Mouse (Mus musculus): ENCODE results near the gene Gm20388. TPM values are rescaled to one million over a fixed set of nuclear protein-coding genes. Genes with fewer than 3 reads are reported as not detected.

Gm20388 gene
- polyA plus RNA-seq, 1 experiment from 2014 or later: not detected

- Histone ChIP-seq H3K4me3 (replicated peaks; ENCODE audit: low read length) (no peak overlapping the region), H3K4me2 (replicated peaks) (no peak overlapping the region), H3K36me3 (replicated peaks; ENCODE audit: control insufficient read depth, insufficient read depth) (peaks cover 66% of the 10 kb centered on the region), H3K27ac (no peak overlapping the region), H3K4me1 (replicated peaks; ENCODE audit: control insufficient read depth, insufficient read depth, low read length) (no peaks in the 10 kb centered on the region), H3K9me3 (ENCODE audit: control insufficient read depth, low read length) (no peaks in the 10 kb centered on the region), H3K27me3 (ENCODE audit: control insufficient read depth, insufficient read depth, low read length) (no peaks in the 10 kb centered on the region), H3K9ac (no peak overlapping the region)
- no peak for DNase-seq (ENCODE audit: low spot score)
- 67% methylated on average over 9 of the region's 9 CpGs for WGBS
- ATAC-seq (ENCODE audit: low FRiP score): no peak
These were observed 3915.4 kb downstream of the Gm20388 start for GRCm38 (mm10) chr8:123826001-123826400.

GRCm38 (mm10) chr8:123826758-123827157 is 3916.1 kb downstream of the Gm20388 start:
- H3K4me3 ChIP-seq (replicated peaks; ENCODE audit: low read length): no peak overlapping the region
- H3K27ac ChIP-seq: no peak overlapping the region
- 89% methylated on average over 7 of the region's 7 CpGs for WGBS
- H3K4me1 ChIP-seq (replicated peaks; ENCODE audit: control insufficient read depth, insufficient read depth, low read length): no peaks in the 10 kb centered on the region
- DNase-seq (ENCODE audit: low spot score) (no peak), ATAC-seq (ENCODE audit: low FRiP score) (no peak)
- no peak overlapping the region for H3K4me2 ChIP-seq (replicated peaks)
- H3K27me3 ChIP-seq (ENCODE audit: control insufficient read depth, insufficient read depth, low read length): no peaks in the 10 kb centered on the region
- peaks cover 73% of the 10 kb centered on the region for H3K36me3 ChIP-seq (replicated peaks; ENCODE audit: control insufficient read depth, insufficient read depth)
- H3K9me3 ChIP-seq (ENCODE audit: control insufficient read depth, low read length): no peaks in the 10 kb centered on the region
- H3K9ac ChIP-seq: no peak overlapping the region

GRCm38 (mm10) chr8:123827523-123827922 is 3916.9 kb downstream of the Gm20388 start:
- Histone ChIP-seq H3K9ac (no peak overlapping the region), H3K4me2 (replicated peaks) (no peak overlapping the region), H3K27me3 (ENCODE audit: control insufficient read depth, insufficient read depth, low read length) (no peaks in the 10 kb centered on the region), H3K27ac (no peak overlapping the region), H3K9me3 (ENCODE audit: control insufficient read depth, low read length) (no peaks in the 10 kb centered on the region), H3K4me3 (replicated peaks; ENCODE audit: low read length) (no peak overlapping the region), H3K4me1 (replicated peaks; ENCODE audit: control insufficient read depth, insufficient read depth, low read length) (no peaks in the 10 kb centered on the region), H3K36me3 (replicated peaks; ENCODE audit: control insufficient read depth, insufficient read depth) (peaks cover 78% of the 10 kb centered on the region)
- ATAC-seq (ENCODE audit: low FRiP score) (no peak), DNase-seq (ENCODE audit: low spot score) (no peak)
- 93% methylated on average over 13 of the region's 13 CpGs for WGBS

- WGBS: 97% methylated on average over 4 of the region's 4 CpGs
- DNase-seq (ENCODE audit: low spot score) (no peak), ATAC-seq (ENCODE audit: low FRiP score) (no peak)
- Histone ChIP-seq H3K4me3 (replicated peaks; ENCODE audit: low read length) (no peak overlapping the region), H3K4me2 (replicated peaks) (no peak overlapping the region), H3K4me1 (replicated peaks; ENCODE audit: control insufficient read depth, insufficient read depth, low read length) (no peaks in the 10 kb centered on the region), H3K27ac (no peak overlapping the region), H3K9ac (no peak overlapping the region), H3K27me3 (ENCODE audit: control insufficient read depth, insufficient read depth, low read length) (no peaks in the 10 kb centered on the region), H3K36me3 (replicated peaks; ENCODE audit: control insufficient read depth, insufficient read depth) (peaks cover 88% of the 10 kb centered on the region), H3K9me3 (ENCODE audit: control insufficient read depth, low read length) (no peaks in the 10 kb centered on the region)
These were observed 3922.1 kb downstream of the Gm20388 start for GRCm38 (mm10) chr8:123832757-123833156.

GRCm38 (mm10) chr8:123835451-123835850 is 3924.8 kb downstream of the Gm20388 start:
- ATAC-seq (ENCODE audit: low FRiP score) (no peak), DNase-seq (ENCODE audit: low spot score) (peak; percentile 73)
- 59% methylated on average over 9 of the region's 9 CpGs for WGBS
- H3K27me3 ChIP-seq (ENCODE audit: control insufficient read depth, insufficient read depth, low read length): no peaks in the 10 kb centered on the region
- H3K4me1 ChIP-seq (replicated peaks; ENCODE audit: control insufficient read depth, insufficient read depth, low read length): no peaks in the 10 kb centered on the region
- H3K27ac ChIP-seq: no peak overlapping the region
- no peak overlapping the region for H3K4me3 ChIP-seq (replicated peaks; ENCODE audit: low read length)
- no peak overlapping the region for H3K9ac ChIP-seq
- H3K9me3 ChIP-seq (ENCODE audit: control insufficient read depth, low read length): no peaks in the 10 kb centered on the region
- H3K4me2 ChIP-seq (replicated peaks): no peak overlapping the region
- H3K36me3 ChIP-seq (replicated peaks; ENCODE audit: control insufficient read depth, insufficient read depth): peaks cover 68% of the 10 kb centered on the region

GRCm38 (mm10) chr8:123836354-123836753 is 3925.7 kb downstream of the Gm20388 start:
- Histone ChIP-seq H3K36me3 (replicated peaks; ENCODE audit: control insufficient read depth, insufficient read depth) (peaks cover 59% of the 10 kb centered on the region), H3K4me3 (replicated peaks; ENCODE audit: low read length) (no peak overlapping the region), H3K27ac (no peak overlapping the region), H3K4me1 (replicated peaks; ENCODE audit: control insufficient read depth, insufficient read depth, low read length) (no peaks in the 10 kb centered on the region), H3K4me2 (replicated peaks) (no peak overlapping the region), H3K9ac (no peak overlapping the region), H3K9me3 (ENCODE audit: control insufficient read depth, low read length) (no peaks in the 10 kb centered on the region), H3K27me3 (ENCODE audit: control insufficient read depth, insufficient read depth, low read length) (no peaks in the 10 kb centered on the region)
- ATAC-seq (ENCODE audit: low FRiP score) (no peak), DNase-seq (ENCODE audit: low spot score) (no peak)
- 87% methylated on average over 6 of the region's 6 CpGs for WGBS

GRCm38 (mm10) chr8:123838496-123838895 is 3927.9 kb downstream of the Gm20388 start:
- H3K36me3 ChIP-seq (replicated peaks; ENCODE audit: control insufficient read depth, insufficient read depth): peaks cover 41% of the 10 kb centered on the region
- ATAC-seq (ENCODE audit: low FRiP score): no peak
- 77% methylated on average over 9 of the region's 9 CpGs for WGBS

GRCm38 (mm10) chr8:123840578-123841345 is 3930.1 kb downstream of the Gm20388 start:
- DNase-seq (ENCODE audit: low spot score) (no peak), ATAC-seq (ENCODE audit: low FRiP score) (no peak)
- Histone ChIP-seq H3K27ac (no peak overlapping the region), H3K36me3 (replicated peaks; ENCODE audit: control insufficient read depth, insufficient read depth) (peaks cover 18% of the 10 kb centered on the region), H3K9ac (no peak overlapping the region), H3K9me3 (ENCODE audit: control insufficient read depth, low read length) (no peaks in the 10 kb centered on the region), H3K4me1 (replicated peaks; ENCODE audit: control insufficient read depth, insufficient read depth, low read length) (no peaks in the 10 kb centered on the region), H3K27me3 (ENCODE audit: control insufficient read depth, insufficient read depth, low read length) (no peaks in the 10 kb centered on the region), H3K4me2 (replicated peaks) (no peak overlapping the region), H3K4me3 (replicated peaks; ENCODE audit: low read length) (no peak overlapping the region)
- WGBS: 96% methylated on average over 15 of the region's 15 CpGs

More at GRCm38 (mm10) chr8:123838496-123838895, 3927.9 kb downstream of the Gm20388 start:
- Histone ChIP-seq H3K27ac (no peak overlapping the region), H3K4me3 (replicated peaks; ENCODE audit: low read length) (no peak overlapping the region), H3K9me3 (ENCODE audit: control insufficient read depth, low read length) (no peaks in the 10 kb centered on the region), H3K9ac (no peak overlapping the region), H3K4me2 (replicated peaks) (no peak overlapping the region), H3K4me1 (replicated peaks; ENCODE audit: control insufficient read depth, insufficient read depth, low read length) (no peaks in the 10 kb centered on the region), H3K27me3 (ENCODE audit: control insufficient read depth, insufficient read depth, low read length) (no peaks in the 10 kb centered on the region)
- DNase-seq (ENCODE audit: low spot score): no peak

GRCm38 (mm10) chr8:123842086-123842485 is 3931.4 kb downstream of the Gm20388 start:
- H3K4me1 ChIP-seq (replicated peaks; ENCODE audit: control insufficient read depth, insufficient read depth, low read length): no peaks in the 10 kb centered on the region
- no peaks in the 10 kb centered on the region for H3K27me3 ChIP-seq (ENCODE audit: control insufficient read depth, insufficient read depth, low read length)
- no peak for DNase-seq (ENCODE audit: low spot score)
- H3K36me3 ChIP-seq (replicated peaks; ENCODE audit: control insufficient read depth, insufficient read depth): peaks cover 11% of the 10 kb centered on the region
- H3K27ac ChIP-seq: no peak overlapping the region
- ATAC-seq (ENCODE audit: low FRiP score): no peak
- no peak overlapping the region for H3K9ac ChIP-seq
- no peak overlapping the region for H3K4me3 ChIP-seq (replicated peaks; ENCODE audit: low read length)
- no peak overlapping the region for H3K4me2 ChIP-seq (replicated peaks)
- 91% methylated on average over 12 of the region's 12 CpGs for WGBS
- H3K9me3 ChIP-seq (ENCODE audit: control insufficient read depth, low read length): no peaks in the 10 kb centered on the region
